Mouse (Mus musculus) layer of hippocampus, postnatal 14 days (tissue): Measurements from ENCODE around the gene Ttc16. TPM values are rescaled to one million over a fixed set of nuclear protein-coding genes. Genes with fewer than 3 reads are reported as not detected.

ENCODE experiments used
- DNase-seq, 2 experiments: peaks; one replicate each; pipeline ENCODE4 v3.0.0; 2021 to 2022; ENCODE audit warnings: low spot score in 2 of 2, mixed read lengths in 1 of 2
- total RNA-seq, 2 experiments: library from RNA; stranded (reverse); gene quantifications; 2 replicates each; pipeline ENCODE4 v1.2.3; 2021

The Ttc16 gene
- total RNA-seq, 2 experiments from 2014 or later, result 0.33 to 1.6 TPM

DNA sequence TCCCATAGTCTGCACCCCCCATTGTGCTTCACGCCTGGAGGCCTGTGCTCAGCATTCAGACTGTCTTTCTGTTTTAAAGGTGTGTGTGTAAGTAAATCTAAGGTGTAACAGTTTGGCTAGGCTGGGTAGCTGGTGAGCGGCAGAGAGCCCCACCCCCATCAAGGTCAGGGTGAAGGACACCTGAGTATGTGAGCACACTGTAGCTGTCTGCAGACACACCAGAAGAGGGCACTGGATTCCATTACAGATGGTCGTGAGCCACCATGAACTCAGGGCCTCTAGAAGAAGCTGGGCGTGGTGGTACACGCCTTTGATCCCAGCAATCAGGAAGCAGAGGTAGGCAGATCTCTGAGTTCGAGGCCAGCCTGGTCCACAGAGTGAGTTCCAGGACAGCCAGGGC is 6.3 kb upstream of the Ttc16 start:
- DNase-seq, result no peak

DNA sequence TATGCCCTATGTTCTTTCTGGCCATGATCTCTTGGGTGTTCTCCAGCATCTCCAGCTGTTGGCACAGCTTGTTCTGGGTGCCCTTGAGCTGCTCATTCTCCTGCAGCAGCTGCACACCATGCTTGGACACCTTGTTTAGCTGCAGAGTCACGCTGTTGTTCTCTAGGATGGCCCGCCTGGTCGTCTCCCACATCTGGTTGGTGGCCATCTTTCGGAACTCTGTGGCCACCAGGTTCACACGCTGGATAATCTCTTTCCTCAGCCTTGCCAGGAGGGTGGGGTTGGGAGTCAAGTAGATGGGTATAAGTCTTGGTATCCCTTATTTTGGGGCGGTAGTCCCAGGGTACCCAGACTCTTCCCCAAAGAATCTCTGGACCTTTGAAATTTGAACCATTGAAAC is 4.3 kb upstream of the Ttc16 start:
- DNase-seq, result no peak

DNA sequence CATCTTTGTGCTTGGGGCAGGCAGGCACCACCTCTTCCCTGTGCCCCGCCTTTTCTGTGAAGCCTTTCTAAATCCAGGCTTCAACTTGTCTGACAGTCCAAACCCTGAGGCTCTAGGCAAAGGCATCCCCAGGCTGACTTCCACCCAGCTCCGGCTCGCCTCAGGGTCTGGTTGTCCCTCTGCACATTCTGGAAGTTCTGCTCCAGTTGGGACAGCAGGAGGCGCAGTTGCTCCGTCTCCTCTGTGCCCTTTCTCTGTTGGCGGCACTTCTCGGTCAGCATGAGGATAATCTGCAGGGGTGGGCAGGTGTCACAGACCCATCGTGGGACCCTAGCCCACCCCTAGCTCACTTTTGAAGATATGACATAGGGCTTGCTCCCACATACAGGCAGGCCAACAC is 3.7 kb upstream of the Ttc16 start:
- DNase-seq, result peak; percentile 48 to 68

DNA sequence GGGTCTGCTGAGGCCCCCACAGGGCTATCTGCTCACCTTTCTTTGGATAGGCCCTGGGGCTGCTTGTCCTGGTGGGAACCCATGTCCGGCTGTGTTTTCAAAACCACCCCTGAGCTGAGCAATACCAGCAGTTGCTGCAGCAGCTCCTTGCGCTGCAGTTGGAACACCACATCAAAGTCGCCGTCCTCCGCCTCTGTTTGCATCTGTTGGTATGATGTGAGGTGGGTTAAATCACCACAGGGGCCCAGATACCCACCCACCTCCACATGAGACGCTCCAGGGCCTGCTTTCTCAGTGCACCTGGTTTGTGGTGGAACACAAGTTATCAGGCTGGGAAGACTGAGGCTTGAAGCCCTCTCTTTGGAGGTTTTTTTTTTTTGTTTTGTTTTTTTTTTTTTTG is 2.6 kb upstream of the Ttc16 start:
- no peak for DNase-seq

DNA sequence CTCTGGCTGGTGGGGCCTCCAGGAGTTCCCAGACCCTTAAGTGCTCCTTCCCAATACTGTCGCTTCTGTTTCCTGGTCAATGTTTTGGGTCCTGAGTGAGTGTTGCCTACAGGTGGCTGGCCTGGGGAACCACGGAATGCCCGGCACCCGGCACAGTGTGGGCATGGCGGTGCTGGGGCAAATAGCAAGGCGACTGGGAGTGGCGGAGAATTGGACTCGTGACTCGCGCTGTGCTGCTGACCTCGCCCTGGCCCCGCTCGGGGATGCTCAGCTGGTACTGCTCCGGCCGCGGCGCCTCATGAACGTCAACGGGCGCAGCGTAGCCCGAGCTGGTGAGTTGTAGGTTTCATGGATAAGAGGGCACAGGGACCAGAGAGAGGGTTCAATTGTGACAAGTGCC is 759 bp upstream of the Ttc16 start:
- DNase-seq, result no peak

DNA sequence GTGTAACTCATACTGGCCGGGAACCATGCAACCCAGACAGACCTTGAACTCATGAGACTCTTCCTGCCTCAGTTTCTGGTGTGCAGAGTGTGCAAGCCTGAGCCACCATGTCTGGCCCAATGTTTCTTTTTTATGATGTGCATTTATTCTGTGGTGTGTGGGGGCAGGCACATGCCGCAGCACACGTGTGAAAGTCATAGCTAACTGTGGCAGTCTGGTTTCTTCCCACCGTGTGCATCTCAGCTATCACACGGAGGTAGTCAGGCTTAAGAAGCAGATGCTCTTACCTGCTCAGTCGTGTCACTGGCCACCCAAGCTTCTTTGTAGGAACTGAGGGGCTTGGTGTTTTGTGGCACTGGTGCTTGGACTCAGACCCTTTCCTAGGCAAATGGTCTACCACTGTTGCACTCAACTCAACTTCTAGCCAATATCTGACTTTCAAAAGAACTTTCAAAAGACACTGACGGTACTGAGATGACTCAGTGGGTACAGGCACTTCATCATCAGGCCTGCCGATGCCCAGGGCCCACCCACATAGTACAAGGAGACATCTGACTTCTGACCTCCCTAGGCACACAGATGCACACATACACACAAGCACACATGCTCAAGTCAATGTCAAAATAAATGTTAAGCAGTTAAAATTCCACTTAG is 2.7 kb downstream of the Ttc16 start:
- no peak for DNase-seq

DNA sequence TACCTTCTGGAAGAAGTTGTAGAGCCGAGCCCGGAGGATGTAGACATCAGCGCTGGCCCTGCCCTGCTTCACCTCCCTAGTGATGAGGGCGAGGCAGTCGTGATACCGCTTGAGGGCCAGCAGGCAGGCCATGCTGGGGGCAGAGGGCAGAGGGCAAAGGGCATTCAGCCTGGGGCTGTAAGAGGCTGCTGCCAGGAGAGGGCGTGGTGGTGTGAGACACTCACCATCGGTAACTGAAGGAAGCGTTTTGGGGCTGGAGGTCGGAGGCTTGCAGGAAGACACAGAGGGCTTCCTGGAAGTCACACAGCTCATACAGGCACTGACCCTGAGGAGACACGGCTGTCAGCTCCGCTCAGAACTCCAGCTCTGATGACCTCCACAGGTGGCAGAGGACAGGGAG is 3.5 kb downstream of the Ttc16 start:
- DNase-seq, result no peak

DNA sequence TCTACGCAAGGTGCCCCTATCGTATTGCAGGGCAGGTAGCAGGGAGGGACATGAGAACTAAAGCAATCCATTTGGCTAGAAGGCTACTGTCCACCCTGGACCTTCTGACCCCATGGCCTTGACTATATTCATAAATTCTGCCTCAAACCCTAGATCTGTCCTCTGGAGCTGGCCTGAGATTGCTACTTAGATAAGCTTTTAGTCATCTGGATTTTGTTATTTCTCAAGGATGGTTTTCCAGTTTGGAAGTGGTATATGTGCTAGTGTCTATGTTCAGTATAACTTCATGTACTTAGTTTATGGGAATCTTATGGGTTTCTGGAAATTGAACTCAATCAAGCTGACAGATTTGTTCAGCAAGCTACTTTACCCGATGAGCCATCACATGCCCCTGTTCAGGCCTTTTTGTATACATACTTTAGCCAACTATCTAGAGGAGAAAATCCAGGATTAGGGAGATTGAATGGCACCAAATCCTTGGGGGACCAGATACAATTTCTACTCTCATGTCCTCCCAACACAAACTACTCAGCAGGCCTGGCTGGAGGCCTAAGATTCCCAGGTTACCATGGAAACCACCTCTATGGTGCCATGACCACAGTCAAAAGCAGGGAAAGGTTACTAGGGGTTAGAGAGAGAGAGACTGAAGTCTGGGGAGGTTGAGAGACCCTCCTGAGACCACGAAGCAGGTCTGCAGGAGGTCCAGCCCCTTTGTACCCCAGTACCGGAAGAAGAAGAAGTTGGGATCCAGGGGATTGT is 5.9 kb downstream of the Ttc16 start:
- DNase-seq, result no peak

DNA sequence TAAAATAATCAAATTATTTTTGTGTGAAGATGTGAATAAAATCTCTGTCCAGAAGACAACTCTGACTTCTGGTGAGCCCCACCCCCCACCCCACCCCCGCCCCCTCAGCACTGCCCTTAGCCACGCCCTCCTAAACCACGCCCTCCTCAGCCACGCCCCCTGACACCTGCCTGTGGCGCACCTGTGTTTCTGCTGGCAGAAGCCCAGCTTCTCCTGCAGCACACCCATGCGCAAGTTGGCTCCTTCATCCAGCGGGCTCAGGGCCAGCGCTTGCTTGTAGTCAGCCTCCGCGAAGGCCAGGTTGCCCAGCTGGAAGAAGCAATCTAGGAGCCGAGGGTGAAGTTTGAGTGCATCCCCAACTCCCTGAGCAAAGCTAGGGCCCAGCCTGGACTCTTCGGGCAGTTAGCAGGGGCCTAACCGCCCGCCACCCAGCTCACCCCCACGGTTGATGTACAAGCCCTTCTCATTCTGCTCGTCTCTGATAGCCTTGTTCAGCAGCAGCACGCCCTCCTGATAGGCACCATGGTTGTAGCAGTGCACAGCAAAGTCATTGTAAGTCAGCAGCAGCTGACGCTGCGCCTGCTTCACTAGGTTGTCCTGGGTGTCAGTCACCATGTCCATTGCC is 6.7 kb downstream of the Ttc16 start:
- no peak for DNase-seq

DNA sequence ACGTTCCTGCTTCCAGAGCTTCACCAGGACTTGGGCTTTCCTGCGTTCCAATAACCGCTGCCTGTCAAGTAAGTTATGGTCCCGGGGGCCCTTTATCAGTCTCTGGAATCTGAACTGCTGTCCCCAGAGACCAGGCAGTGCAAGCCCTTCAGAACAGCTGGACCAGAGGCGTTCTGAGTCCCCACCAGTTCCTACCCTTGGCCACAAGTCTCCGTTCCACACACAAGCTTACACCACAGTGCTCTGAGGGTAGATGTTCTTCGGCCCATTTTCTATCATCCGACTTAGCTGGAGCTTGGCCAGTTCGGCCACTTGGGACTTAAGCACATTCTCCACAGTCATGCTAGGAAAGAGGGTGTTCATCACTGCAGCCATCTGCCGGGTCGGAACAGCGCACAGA is 8.2 kb downstream of the Ttc16 start:
- DNase-seq, result no peak

DNA sequence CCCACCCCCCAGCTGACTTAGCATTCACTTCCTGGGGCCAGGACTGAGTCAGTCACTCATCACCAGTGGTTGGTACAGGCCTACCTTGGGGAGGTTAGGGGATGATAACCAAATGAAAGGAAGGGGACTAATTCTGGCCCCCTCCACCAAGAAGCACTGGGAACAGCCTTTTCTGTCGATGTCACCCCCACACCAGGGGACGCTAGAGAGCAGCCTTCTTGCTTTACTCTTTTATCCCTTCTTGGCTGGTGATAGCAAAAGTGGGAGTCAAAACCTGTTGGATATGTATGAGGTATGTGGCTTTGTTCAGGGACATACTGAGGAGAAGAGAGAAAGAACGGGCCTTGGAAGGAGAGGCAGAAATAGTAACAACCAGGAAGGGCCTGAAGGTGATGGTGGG is 12.1 kb downstream of the Ttc16 start:
- no peak for DNase-seq

DNA sequence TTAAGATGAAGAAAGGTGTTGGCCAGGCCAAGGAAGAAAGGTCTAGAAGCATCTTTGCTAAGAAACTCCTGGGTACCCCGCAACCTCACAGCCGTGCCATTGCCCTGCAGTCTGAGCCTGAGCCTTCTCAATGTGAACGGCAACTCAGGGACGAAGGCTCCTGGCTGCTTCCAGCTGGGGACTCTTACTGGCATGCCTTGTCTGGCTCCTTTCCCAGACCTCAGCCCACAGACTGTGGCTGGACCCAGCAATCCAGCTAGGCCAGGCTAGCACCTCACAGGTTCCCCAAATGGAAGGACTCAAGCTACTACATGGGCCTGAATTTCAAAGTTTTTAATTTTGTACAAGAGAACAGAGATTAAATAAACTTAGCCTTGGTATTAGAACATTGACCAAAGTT is 13.6 kb downstream of the Ttc16 start:
- no peak for DNase-seq

DNA sequence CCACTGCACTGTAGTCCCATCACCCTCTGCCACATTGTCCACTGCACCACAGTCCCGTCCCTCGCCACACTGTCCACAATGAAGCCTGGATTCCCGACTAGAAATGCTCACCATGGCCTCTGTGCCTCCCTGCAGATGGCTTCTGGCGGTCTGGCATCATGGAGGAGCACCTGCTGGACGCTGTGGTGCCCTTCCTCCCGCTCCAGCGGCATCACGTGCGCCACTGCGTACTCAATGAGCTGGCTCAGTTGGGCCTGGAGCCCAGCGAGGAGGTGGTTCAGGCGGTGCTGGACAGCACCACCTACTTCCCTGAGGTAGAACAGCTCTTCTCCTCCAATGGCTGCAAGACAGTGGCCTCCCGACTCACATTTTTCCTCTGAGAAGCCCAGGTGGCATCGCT is 14.1 kb downstream of the Ttc16 start:
- DNase-seq, result no peak

DNA sequence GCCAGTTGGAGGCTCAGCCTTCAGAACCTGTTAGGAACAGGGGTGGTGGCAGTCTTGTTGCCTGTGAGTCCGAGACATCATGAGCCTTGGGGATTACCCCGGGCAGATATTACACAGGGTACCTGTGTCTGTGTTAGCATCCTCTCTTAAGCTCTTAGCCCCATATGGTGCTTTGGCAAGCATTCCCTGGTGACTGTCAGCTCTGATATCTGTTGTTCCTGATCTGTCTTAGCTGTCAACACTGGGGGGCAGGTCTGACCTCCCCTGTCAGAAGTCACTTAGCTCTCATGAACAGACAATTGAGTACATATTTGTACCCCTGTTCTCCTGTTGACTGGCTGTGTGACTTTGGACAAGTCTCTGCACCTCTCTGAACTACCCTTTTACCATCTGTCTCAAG is 16.4 kb downstream of the Ttc16 start:
- DNase-seq, result no peak

DNA sequence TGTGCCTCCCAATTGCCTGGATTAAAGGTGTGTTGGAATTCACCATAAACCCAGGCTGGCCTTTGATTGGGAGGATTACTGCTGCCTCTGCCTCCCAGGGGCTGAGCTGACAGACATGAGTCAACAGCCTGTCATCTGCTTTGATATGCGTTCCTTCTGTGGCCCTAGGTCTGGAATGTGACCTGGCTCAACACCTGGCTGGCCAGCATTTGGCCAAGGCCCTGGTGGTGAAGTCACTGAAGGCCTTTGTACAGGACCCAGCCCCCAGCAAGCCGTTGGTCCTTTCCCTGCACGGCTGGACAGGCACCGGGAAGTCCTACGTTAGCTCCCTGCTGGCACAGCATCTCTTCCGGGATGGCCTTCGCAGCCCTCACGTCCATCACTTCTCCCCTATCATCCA is 16.9 kb downstream of the Ttc16 start:
- no peak for DNase-seq

DNA sequence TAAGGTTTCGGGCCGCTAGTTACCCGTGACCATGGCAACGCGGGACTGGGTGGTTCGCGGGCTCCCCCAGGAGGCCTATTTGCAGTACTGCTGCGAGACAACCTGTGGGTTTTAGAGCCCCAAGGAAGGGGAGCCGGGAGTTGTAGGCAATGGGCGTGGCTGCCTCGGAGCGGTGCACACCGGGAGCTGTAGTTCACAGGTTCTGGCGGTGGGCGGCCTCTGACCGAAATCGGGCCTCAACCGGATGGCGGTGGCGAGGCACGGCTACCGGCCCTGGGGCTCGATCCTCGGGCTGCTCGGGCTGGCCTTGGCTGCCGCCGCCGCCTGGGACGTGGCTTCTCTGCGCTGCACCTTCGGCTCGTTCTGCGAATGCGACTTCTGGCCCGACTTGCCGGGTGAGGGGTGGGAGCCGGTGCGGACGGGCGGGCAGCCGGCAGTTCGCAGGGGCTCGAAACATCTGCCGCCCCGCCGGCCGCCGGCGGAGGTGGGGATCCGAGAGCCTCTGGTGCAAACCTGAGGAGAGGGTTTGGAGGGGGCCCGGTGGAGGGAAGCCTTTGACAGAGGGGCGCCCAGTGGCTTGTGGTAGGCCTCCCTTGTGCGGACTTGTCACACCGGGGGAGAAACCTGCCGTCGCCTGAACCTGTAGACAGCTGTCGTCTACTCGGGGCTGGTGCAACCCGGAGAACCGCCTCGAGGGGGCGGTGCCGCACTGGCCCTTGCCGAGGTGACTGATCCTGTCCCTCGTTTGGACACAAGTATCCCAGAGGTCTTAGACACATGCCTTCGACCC is 18.2 kb downstream of the Ttc16 start, which contains the start of gene Tor2a:
Tor2a (plus strand) TSS at position 179 of the 790 bp plus-strand sequence.
- DNase-seq, result peak; percentile 96 to 98

DNA sequence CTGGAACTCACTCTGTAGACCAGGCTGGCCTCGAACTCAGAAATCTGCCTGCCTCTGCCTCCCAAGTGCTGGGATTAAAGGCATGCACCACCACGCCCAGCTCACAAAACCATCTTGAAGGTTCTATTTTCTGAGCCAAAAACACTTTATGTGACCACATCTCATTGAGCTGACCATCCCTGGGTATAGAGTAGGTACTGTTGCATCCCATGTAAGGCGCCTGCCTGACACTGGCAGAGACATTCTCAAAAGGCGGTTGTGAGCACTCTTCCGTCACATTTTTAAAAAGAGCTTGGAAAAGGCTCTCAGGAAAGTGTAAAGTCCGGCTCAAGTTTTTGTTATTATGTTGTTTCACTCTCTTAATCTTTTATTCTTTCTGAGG is 18.8 kb downstream of the Ttc16 start:
- no peak for DNase-seq

DNA sequence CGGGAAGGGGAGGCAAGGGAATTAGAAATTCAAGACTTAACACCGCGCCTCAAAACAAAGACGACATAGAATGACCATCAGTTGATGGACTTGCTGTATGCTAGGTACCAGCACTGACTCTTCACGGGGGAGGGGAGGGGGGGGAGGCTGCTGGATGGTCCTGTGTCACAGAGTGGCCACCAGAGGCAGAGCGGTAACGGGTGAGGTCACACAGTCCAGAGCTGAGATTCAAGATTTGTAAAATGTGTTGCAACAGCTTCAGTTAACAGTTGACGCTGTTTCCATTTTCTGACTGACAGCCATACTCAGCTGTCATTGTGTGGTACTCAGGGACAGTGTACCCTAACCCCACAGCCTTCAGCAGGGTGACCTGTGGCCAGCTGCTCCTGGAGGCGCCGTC is 23.3 kb downstream of the Ttc16 start:
- DNase-seq, result no peak

DNA sequence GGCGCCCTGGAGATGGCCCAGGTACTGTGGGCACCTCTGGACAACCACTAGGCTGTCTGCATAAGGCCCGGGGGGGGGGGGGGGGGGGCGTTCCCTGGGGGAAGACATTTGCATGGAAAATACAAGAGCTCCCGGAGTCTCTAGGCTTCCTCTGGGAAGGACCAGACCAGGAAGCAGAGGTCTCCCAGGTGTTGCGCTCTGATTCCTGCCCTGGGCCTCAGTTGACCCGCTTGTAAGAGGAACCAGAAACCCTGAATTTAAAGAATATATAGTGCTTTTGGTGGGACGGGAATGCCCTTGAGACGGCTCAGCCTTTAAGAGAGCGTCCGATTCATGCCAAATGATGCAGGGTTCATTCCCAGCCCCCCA is 23.8 kb downstream of the Ttc16 start:
- no peak for DNase-seq

DNA sequence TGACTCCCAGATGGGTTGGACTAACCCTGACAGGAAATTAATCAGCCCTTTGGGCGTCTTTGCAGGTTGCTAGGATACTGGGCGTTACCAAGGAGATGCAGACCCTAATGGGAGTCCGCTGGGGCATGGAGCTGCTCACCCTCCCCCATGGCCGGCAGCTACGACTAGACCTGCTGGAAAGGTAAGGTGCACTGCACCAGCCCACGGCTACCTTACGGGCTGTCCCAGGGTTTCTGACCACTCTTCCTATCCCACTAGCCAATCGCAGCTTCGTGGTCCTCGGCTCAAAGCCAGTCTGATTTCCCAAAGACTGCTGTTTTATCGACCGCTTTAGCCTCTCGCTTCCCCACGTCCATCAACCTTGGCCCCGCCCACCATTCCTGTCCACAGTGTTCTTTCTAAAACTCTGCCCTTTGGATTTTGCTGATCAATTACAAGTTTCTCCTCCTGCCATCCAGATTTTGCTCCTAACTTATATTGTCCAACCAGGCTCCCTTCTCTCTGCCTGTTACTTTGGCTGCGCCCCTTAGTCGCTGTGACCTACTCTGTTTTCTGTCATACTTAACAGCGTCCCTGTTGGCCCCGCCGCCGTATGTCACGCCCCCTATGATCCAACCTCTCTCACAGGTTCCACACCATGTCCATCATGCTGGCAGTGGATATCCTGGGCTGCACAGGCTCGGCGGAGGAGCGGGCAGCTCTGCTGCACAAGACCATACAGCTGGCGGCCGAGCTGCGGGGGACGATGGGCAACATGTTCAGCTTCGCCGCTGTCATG is 24.4 kb downstream of the Ttc16 start:
- no peak for DNase-seq

DNA sequence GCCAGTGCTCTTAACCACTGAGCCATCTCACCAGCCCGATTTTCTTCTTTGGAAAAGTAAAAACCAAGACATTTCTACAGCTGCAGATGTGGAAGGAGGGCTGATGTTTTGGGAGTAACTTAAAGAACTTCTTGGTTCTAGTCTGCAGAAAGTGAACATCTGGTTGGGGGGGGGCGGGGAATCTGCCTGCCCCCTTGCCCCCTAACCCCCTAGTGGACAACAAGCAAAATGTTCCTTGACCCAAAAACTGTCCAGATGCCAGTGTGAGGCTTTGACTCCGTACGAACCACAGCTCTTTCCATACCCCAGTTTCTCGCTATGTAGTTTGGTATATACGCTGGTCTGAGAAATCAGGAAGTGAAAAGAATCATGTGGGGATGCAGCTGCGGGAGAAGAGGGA is 25.2 kb downstream of the Ttc16 start:
- DNase-seq, result no peak
